Mouse (Mus musculus): ENCODE measurements at regions not wholly inside any gene's neighbourhood (a gene's known extent, or its start where the extent isn't known, plus 50 kb on each side); places are given as distances from the start of the nearest gene placed in this dataset.

- no peak for DNase-seq (ENCODE audit: low spot score)
Measured at GRCm38 (mm10) chr8:91895987-91896386, 94.1 kb upstream of the Irx3 start.

- no peak for DNase-seq (ENCODE audit: low spot score)
Measured at GRCm38 (mm10) chr8:91884862-91885261, 83.0 kb upstream of the Irx3 start.

- DNase-seq (ENCODE audit: low spot score) = no peak
Measured at GRCm38 (mm10) chr8:91884325-91884724, 82.5 kb upstream of the Irx3 start.

- DNase-seq (ENCODE audit: low spot score) = no peak
Measured at GRCm38 (mm10) chr8:91883012-91883411, 81.1 kb upstream of the Irx3 start.

GRCm38 (mm10) chr8:91878886-91879285 lies 77.0 kb upstream of the Irx3 start:
- DNase-seq (ENCODE audit: low spot score) = no peak

- DNase-seq (ENCODE audit: low spot score) = no peak
Measured at GRCm38 (mm10) chr8:91876161-91876560, 74.3 kb upstream of the Irx3 start.

- no peak for DNase-seq (ENCODE audit: low spot score)
Measured at GRCm38 (mm10) chr8:91873232-91873631, 71.4 kb upstream of the Irx3 start.

- DNase-seq (ENCODE audit: low spot score) = no peak
Measured at GRCm38 (mm10) chr8:91872278-91873115, 70.6 kb upstream of the Irx3 start.

- DNase-seq (ENCODE audit: low spot score) = no peak
Measured at GRCm38 (mm10) chr8:91867069-91867468, 65.2 kb upstream of the Irx3 start.

GRCm38 (mm10) chr8:91866076-91866475 lies 64.2 kb upstream of the Irx3 start:
- DNase-seq (ENCODE audit: low spot score) = no peak

- no peak for DNase-seq (ENCODE audit: low spot score)
Measured at GRCm38 (mm10) chr8:91865361-91865760, 63.5 kb upstream of the Irx3 start.

GRCm38 (mm10) chr8:91863505-91863904 lies 61.6 kb upstream of the Irx3 start:
- no peak for DNase-seq (ENCODE audit: low spot score)

GRCm38 (mm10) chr8:91855881-91856280 lies 54.0 kb upstream of the Irx3 start:
- DNase-seq (ENCODE audit: low spot score) = no peak

- DNase-seq (ENCODE audit: low spot score) = peak; percentile 31
Measured at GRCm38 (mm10) chr8:91854369-91854768, 52.5 kb upstream of the Irx3 start.

- no peak for DNase-seq (ENCODE audit: low spot score)
Measured at GRCm38 (mm10) chr8:91853803-91854202, 51.9 kb upstream of the Irx3 start.

- DNase-seq (ENCODE audit: low spot score) = no peak
Measured at GRCm38 (mm10) chr8:91853336-91853735, 51.5 kb upstream of the Irx3 start.

Measured in heart, adult 8-10 months (tissue).